Mouse (Mus musculus): ENCODE measurements around the gene Sirt4.

Gene Sirt4

DNA sequence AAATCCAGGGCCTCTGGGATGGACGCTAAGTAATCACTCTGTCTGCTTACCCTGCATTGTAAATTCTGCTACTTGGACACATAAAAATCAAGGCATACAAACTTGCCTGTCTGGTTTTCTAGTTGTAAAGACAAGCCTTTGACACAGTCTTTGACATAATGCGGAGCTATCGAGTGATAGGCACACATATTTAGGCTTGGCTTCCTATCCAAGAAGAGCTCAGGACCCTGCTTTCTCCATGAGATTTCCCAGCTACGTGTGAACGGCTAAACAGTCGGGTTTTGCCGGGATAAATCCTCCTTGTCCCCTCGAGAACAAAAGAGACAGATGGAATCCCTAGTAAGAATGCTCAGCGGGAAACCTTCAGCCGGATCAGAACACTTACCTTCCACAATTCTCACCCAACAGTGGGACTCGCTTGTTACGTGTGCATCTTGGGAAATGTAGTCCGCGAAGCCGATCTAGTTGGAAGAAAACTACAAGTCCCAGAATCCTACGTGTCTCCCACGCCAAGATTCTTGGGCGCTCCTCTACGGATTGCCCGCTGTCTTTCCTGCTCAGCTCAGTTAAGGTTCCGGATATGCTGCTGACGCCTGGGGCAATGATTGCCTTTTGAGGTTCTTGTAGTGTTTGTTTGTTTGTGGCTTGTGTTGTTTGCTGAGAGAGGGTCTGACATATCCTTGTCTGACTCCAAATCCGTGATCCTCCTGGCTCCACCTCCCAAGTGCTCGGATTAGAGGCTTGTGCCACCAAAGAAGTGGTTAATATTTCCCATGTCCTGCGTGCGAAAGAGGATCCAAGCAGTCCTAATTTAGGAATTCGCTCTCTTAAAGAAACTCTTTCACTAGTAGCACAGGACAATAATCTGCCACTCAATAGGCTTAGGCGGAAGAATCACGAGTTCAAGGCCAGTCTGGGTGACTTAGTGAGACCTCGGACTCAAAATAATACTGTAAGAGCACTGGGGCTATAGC is at the start of gene Sirt4:
Gene Sirt4, minus strand, starts transcription at position 779 of the 974 bp plus-strand sequence.
- H3K27me3 ChIP-seq (ENCODE audit: insufficient read depth, low read length), result peaks cover 8% of the 10 kb centered on the region
- peak within 1 kb of the TSS; percentile 74 for H3K4me3 ChIP-seq (replicated peaks; ENCODE audit: low read length)
- H3K4me1 ChIP-seq (replicated peaks; ENCODE audit: low read depth, low read length), result peaks cover 74% of the 10 kb centered on the region
- TF ChIP-seq POU5F1 (IDR thresholded peaks at IDR 0.05; ENCODE audit: borderline replicate concordance, low read length) (no peak), NANOG (IDR thresholded peaks at IDR 0.05; ENCODE audit: borderline replicate concordance, low read length) (no peak), CTCF (conservative IDR thresholded peaks at IDR 0.05; ENCODE audit: low read length) (no peak)
- H3K36me3 ChIP-seq (ENCODE audit: insufficient read depth, low read length), result no peaks in the 10 kb centered on the region; the same call in 1 of the 2 replicates
- no peaks in the 10 kb centered on the region for H3K9me3 ChIP-seq (ENCODE audit: low read length)

DNA sequence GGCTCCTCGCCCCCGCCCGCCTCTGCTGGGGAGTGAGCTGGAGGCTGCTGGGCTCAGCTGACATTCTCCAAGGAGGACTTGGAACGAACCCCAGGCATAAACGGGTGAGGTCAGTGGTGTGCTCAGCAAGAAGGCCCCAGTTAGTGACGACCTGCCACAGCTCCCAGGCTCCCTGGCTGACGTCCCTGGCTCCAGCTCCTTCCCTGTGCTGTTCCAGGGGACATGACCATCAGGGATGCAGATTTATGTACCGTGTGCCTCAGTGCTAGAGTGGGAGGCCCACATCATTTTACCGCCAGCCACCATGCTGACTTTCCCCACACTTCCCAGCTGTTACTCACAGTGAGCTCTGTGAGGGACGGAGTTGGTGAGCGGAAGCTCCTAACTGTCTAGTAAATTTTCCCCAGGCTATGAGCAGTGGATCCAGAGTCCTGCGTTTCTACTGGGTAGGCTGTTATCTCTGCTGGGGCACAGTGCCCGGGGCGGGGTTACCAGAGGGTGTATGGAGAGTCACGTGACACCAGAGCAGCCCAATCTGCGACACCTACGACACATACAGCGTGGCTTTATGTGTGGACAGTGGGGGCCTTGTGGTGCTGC is 47.2 kb upstream of the Sirt4 start:
- Histone ChIP-seq H3K36me3 (ENCODE audit: insufficient read depth, low read length) (no peaks in the 10 kb centered on the region), H3K4me1 (replicated peaks; ENCODE audit: low read depth, low read length) (peaks cover 92% of the 10 kb centered on the region), H3K4me3 (replicated peaks; ENCODE audit: low read length) (peak overlapping the region; percentile 67), H3K9me3 (ENCODE audit: low read length) (no peaks in the 10 kb centered on the region), H3K27me3 (ENCODE audit: insufficient read depth, low read length) (peaks cover 7% of the 10 kb centered on the region)
- TF ChIP-seq POU5F1 (IDR thresholded peaks at IDR 0.05; ENCODE audit: borderline replicate concordance, low read length) (no peak), CTCF (conservative IDR thresholded peaks at IDR 0.05; ENCODE audit: low read length) (no peak), NANOG (IDR thresholded peaks at IDR 0.05; ENCODE audit: borderline replicate concordance, low read length) (no peak)

DNA sequence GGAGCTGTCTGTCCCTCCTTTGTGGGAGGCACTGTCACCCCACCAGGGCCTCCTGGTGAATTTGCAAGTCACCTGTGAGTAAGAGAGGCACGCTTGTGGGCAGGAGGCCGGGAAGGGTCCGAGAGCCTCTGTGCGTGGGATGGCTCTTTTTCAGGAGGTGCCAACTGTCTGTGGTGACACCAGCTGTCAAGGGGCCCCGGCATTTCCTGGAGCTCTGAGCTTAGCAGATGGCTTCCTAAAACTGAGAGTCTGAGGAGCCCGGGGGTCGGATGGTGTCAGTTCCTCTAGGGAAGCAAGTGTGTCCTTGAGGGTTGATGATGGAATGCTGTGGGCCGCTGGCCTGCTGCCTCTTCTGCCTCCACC is 45.9 kb upstream of the Sirt4 start:
- Histone ChIP-seq H3K27me3 (ENCODE audit: insufficient read depth, low read length) (peaks cover 3% of the 10 kb centered on the region; the same call in 1 of the 2 replicates), H3K4me1 (replicated peaks; ENCODE audit: low read depth, low read length) (peaks cover 94% of the 10 kb centered on the region), H3K9me3 (ENCODE audit: low read length) (no peaks in the 10 kb centered on the region), H3K4me3 (replicated peaks; ENCODE audit: low read length) (no peak overlapping the region; the same call in 1 of the 2 replicates), H3K36me3 (ENCODE audit: insufficient read depth, low read length) (no peaks in the 10 kb centered on the region)
- no peak for TF ChIP-seq CTCF (conservative IDR thresholded peaks at IDR 0.05; ENCODE audit: low read length)
- no peak for TF ChIP-seq NANOG (IDR thresholded peaks at IDR 0.05; ENCODE audit: borderline replicate concordance, low read length)
- no peak for TF ChIP-seq POU5F1 (IDR thresholded peaks at IDR 0.05; ENCODE audit: borderline replicate concordance, low read length)

DNA sequence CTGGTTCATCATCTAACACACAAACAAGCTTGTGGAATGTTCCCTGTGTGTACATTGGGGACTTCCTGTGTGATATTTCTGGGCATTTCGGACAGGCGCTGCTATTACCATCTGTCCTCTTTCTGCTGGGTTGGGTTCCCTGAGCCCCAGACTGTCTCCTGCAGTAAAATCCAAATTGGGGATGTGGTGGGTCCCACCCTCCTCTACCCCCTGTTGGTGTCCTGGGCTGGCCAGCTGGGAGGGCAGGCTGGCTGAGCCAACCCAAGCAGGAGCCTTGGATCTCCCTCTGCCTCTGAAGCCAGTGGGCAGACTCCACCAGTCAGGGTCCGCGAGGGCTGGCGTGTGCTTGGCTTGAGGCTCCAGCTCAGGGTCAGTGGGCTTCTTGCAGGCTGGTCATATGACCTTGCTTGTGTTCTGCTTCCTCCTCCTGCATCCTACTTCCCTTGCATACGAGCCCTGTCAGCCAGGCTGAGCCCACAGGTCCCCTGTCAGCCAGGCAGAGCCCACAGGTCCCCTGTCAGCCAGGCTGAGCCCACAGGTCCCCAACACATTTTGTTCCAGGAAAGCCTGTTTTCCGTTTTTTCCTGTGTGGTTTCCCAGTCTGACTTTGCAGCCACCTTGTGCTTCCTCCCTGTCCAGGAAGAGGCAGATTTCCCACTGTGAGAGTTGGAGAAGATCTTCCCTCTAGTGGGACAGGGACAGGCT is 45.4 kb upstream of the Sirt4 start:
- H3K27me3 ChIP-seq (ENCODE audit: insufficient read depth, low read length), result no peaks in the 10 kb centered on the region
- H3K36me3 ChIP-seq (ENCODE audit: insufficient read depth, low read length), result 0 out of 2 replicates have a peak, but pooled peaks cover 2% of the 10 kb centered on the region
- H3K4me3 ChIP-seq (replicated peaks; ENCODE audit: low read length), result no peak overlapping the region; the same call in 1 of the 2 replicates
- peaks cover 94% of the 10 kb centered on the region for H3K4me1 ChIP-seq (replicated peaks; ENCODE audit: low read depth, low read length)
- H3K9me3 ChIP-seq (ENCODE audit: low read length), result no peaks in the 10 kb centered on the region
- no peak for TF ChIP-seq NANOG (IDR thresholded peaks at IDR 0.05; ENCODE audit: borderline replicate concordance, low read length)

DNA sequence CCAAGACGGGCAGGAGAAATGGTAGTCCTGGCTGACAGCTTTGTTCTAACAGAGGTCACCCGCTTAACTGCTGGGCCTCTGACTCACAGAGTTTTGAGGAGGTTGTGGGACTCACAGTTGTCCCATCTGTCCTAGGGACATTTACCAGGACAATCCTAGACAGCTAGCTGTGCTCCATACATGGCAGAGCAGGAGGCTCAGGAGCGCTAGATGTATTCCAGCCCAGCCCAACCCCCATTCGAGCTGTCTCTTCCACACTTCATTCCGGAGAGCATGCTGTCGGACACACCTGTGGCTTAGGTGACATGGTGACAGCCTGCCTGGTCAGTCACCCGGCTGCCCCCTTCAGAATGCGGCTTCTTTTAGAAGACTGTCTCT is 44.8 kb upstream of the Sirt4 start:
- no peaks in the 10 kb centered on the region for H3K9me3 ChIP-seq (ENCODE audit: low read length)
- H3K4me1 ChIP-seq (replicated peaks; ENCODE audit: low read depth, low read length), result peaks cover 94% of the 10 kb centered on the region
- no peak overlapping the region for H3K4me3 ChIP-seq (replicated peaks; ENCODE audit: low read length)
- no peaks in the 10 kb centered on the region for H3K27me3 ChIP-seq (ENCODE audit: insufficient read depth, low read length)
- 0 out of 2 replicates have a peak, but pooled peaks cover 2% of the 10 kb centered on the region for H3K36me3 ChIP-seq (ENCODE audit: insufficient read depth, low read length)
- TF ChIP-seq NANOG (IDR thresholded peaks at IDR 0.05; ENCODE audit: borderline replicate concordance, low read length), result no peak
- TF ChIP-seq CTCF (conservative IDR thresholded peaks at IDR 0.05; ENCODE audit: low read length), result no peak
- no peak for TF ChIP-seq POU5F1 (IDR thresholded peaks at IDR 0.05; ENCODE audit: borderline replicate concordance, low read length)

DNA sequence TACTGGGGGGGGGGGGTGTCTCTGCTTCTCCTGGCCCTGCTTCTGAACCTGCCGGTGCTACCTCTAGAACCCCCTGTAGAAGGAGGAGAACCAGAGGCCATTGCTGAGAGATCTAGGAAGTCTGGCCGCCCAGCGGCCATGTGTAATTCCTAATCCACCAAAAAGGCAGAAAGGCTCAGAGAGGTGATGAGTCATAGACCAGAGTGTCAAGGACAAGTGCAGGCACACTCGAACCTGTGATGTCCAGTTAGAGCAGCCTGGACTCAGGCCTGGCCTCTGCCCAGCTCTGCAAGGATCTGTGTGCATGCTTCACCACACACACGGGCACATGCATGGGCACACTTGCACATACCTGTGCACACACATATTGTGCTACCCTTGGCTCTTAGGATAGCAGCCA is 43.6 kb upstream of the Sirt4 start:
- Histone ChIP-seq H3K9me3 (ENCODE audit: low read length) (no peaks in the 10 kb centered on the region), H3K27me3 (ENCODE audit: insufficient read depth, low read length) (no peaks in the 10 kb centered on the region), H3K4me3 (replicated peaks; ENCODE audit: low read length) (no peak overlapping the region), H3K4me1 (replicated peaks; ENCODE audit: low read depth, low read length) (peaks cover 94% of the 10 kb centered on the region), H3K36me3 (ENCODE audit: insufficient read depth, low read length) (0 out of 2 replicates have a peak, but pooled peaks cover 2% of the 10 kb centered on the region)
- TF ChIP-seq NANOG (IDR thresholded peaks at IDR 0.05; ENCODE audit: borderline replicate concordance, low read length), result no peak
- no peak for TF ChIP-seq POU5F1 (IDR thresholded peaks at IDR 0.05; ENCODE audit: borderline replicate concordance, low read length)
- TF ChIP-seq CTCF (conservative IDR thresholded peaks at IDR 0.05; ENCODE audit: low read length), result no peak

DNA sequence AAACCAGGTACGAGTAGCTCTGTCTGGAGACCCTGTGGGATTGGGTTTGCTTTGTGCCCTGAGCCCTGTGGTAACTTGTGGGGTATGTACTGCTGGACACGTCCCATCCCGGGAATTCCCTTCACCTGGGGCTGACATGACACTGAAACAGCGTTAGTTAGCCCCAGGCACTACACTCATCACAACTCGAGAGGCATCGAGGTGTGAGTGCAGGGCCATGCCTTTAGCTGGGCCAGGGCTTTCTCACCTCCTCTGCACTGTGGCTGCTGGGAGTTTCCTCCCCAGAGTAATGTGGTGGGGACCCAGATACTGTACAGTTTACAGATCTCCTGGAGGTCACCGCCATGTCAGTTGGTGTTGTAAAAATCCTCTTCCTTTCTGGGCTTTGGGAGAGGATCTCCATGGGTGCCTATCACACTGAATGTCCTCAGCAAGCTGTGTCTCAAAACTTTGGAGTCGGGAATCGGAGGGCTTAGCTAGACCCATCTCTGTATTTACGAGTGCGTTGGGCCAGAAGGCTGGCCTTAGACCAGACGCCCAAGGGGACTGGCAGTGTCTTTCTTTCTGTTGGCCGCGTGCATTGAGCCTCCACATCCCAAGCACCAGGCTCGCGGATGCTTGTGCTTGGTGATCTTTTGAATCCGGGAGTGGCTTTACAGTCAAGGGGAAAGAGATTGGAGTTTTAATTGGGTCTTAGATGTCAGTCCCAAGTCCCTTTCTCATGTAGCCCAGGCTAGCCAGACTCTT is 42.1 kb upstream of the Sirt4 start:
- TF ChIP-seq NANOG (IDR thresholded peaks at IDR 0.05; ENCODE audit: borderline replicate concordance, low read length), result no peak
- no peak for TF ChIP-seq POU5F1 (IDR thresholded peaks at IDR 0.05; ENCODE audit: borderline replicate concordance, low read length)
- no peak for TF ChIP-seq CTCF (conservative IDR thresholded peaks at IDR 0.05; ENCODE audit: low read length)
- Histone ChIP-seq H3K4me1 (replicated peaks; ENCODE audit: low read depth, low read length) (peaks cover 94% of the 10 kb centered on the region), H3K36me3 (ENCODE audit: insufficient read depth, low read length) (0 out of 2 replicates have a peak, but pooled peaks cover 2% of the 10 kb centered on the region), H3K9me3 (ENCODE audit: low read length) (no peaks in the 10 kb centered on the region), H3K4me3 (replicated peaks; ENCODE audit: low read length) (peak overlapping the region; percentile 41; the same call in 1 of the 2 replicates), H3K27me3 (ENCODE audit: insufficient read depth, low read length) (no peaks in the 10 kb centered on the region)
